Mouse (Mus musculus): ENCODE data around the gene Osbp.

The Osbp gene

GRCm38 (mm10) chr19:12010916-12011559 is 45.3 kb downstream of the Osbp start:
- peak; percentile 23 for DNase-seq (ENCODE audit: low spot score)

- peak; percentile 74 for DNase-seq (ENCODE audit: low spot score)
These were observed 46.1 kb downstream of the Osbp start for GRCm38 (mm10) chr19:12011560-12012556.

- no peak for DNase-seq (ENCODE audit: low spot score)
These were observed 46.9 kb downstream of the Osbp start for GRCm38 (mm10) chr19:12012615-12013014.

- no peak for DNase-seq (ENCODE audit: low spot score)
These were observed 47.5 kb downstream of the Osbp start for GRCm38 (mm10) chr19:12013228-12013627.

- DNase-seq (ENCODE audit: low spot score): no peak
These were observed 50.0 kb downstream of the Osbp start for GRCm38 (mm10) chr19:12015708-12016107.

GRCm38 (mm10) chr19:12016192-12016591 is 50.5 kb downstream of the Osbp start:
- no peak for DNase-seq (ENCODE audit: low spot score)

GRCm38 (mm10) chr19:12024149-12024548 is 58.4 kb downstream of the Osbp start:
- DNase-seq (ENCODE audit: low spot score): no peak

GRCm38 (mm10) chr19:12025333-12025732 is 59.6 kb downstream of the Osbp start:
- DNase-seq (ENCODE audit: low spot score): no peak

GRCm38 (mm10) chr19:12026606-12027005 is 60.9 kb downstream of the Osbp start:
- DNase-seq (ENCODE audit: low spot score): no peak

- no peak for DNase-seq (ENCODE audit: low spot score)
These were observed 72.0 kb downstream of the Osbp start for GRCm38 (mm10) chr19:12037727-12038126.

GRCm38 (mm10) chr19:12041217-12041616 is 75.5 kb downstream of the Osbp start, which contains the start of gene Olfr1423:
Gene Olfr1423, minus strand, starts transcription at chr19:12041317.
- no peak for DNase-seq (ENCODE audit: low spot score)

GRCm38 (mm10) chr19:12043163-12043562 is 77.4 kb downstream of the Osbp start:
- DNase-seq (ENCODE audit: low spot score): no peak
